Mouse (Mus musculus) neural tube, embryonic 12.5 days (tissue): ENCODE measurements at regions not wholly inside any gene's neighbourhood (a gene's known extent, or its start where the extent isn't known, plus 50 kb on each side); places are given as distances from the start of the nearest gene placed in this dataset.

ENCODE experiments used
- ATAC-seq: fragments of 200-750 bp; cut with Nextera tagmentation; 2 replicates; pipeline ENCODE4 v1.8.0; 2017; ENCODE audit warnings: low read depth, mild to moderate bottlenecking, moderate TSS enrichment, moderate library complexity; ENCODE audit not compliant: low FRiP score
- H3K27ac ChIP-seq: fragments of 300-500 bp; sonication (generic); 2 replicates; pipeline ENCODE4 v1.5.1; 2016
- H3K27me3 ChIP-seq: fragments of 300-500 bp; sonication (generic); replicated peaks from 2 replicates; pipeline ENCODE4 v1.6.1; 2016; ENCODE audit warnings: mild to moderate bottlenecking
- H3K36me3 ChIP-seq: fragments of 300-500 bp; sonication (generic); 2 replicates; pipeline ENCODE4 v1.6.1; 2016; ENCODE audit warnings: mild to moderate bottlenecking
- H3K4me1 ChIP-seq: fragments of 300-500 bp; sonication (generic); 2 replicates; pipeline ENCODE4 v1.6.1; 2016
- H3K4me2 ChIP-seq: fragments of 300-500 bp; sonication (generic); replicated peaks from 2 replicates; pipeline ENCODE4 v1.6.1; 2016; ENCODE audit warnings: mild to moderate bottlenecking
- H3K4me3 ChIP-seq: fragments of 300-500 bp; sonication (generic); 2 replicates; pipeline ENCODE4 v1.5.1; 2016
- H3K9ac ChIP-seq: fragments of 300-500 bp; sonication (generic); 2 replicates; pipeline ENCODE4 v1.6.1; 2016; ENCODE audit warnings: mild to moderate bottlenecking
- H3K9me3 ChIP-seq: fragments of 300-500 bp; sonication (generic); 2 replicates; pipeline ENCODE4 v1.6.1; 2016; ENCODE audit warnings: mild to moderate bottlenecking
- WGBS: fragments of 180-500 bp; shearing (Covaris S2); methylation state at CpG from one replicate; pipeline ENCODE4 v1.1.7; 2016; 5-methylcytosine and 5-hydroxymethylcytosine counted together

GRCm38 (mm10) chr6:16171871-16172270, 451.4 kb downstream of the Mdfic start:
- no peaks in the 10 kb centered on the region for H3K36me3 ChIP-seq
- no peak overlapping the region for H3K4me3 ChIP-seq
- no peaks in the 10 kb centered on the region for H3K27me3 ChIP-seq
- WGBS: 95% methylated on average over 3 of the region's 3 CpGs
- ATAC-seq: no peak
- H3K4me2 ChIP-seq: no peak overlapping the region
- H3K4me1 ChIP-seq: no peaks in the 10 kb centered on the region
- H3K9ac ChIP-seq: no peak overlapping the region
- no peak overlapping the region for H3K27ac ChIP-seq
- H3K9me3 ChIP-seq: no peaks in the 10 kb centered on the region

- no peak for ATAC-seq
- Histone ChIP-seq H3K4me2 (no peak overlapping the region), H3K9me3 (no peaks in the 10 kb centered on the region), H3K27me3 (no peaks in the 10 kb centered on the region), H3K9ac (no peak overlapping the region), H3K4me3 (no peak overlapping the region), H3K27ac (no peak overlapping the region), H3K4me1 (no peaks in the 10 kb centered on the region), H3K36me3 (no peaks in the 10 kb centered on the region)
- WGBS: 61% methylated on average over 5 of the region's 5 CpGs
Measured at GRCm38 (mm10) chr6:16177313-16177712, 456.9 kb downstream of the Mdfic start.

GRCm38 (mm10) chr6:16187983-16188550, 467.6 kb downstream of the Mdfic start:
- Histone ChIP-seq H3K4me1 (no peaks in the 10 kb centered on the region), H3K9me3 (no peaks in the 10 kb centered on the region), H3K27me3 (no peaks in the 10 kb centered on the region), H3K27ac (no peak overlapping the region), H3K36me3 (no peaks in the 10 kb centered on the region), H3K4me2 (no peak overlapping the region), H3K4me3 (no peak overlapping the region), H3K9ac (no peak overlapping the region)
- ATAC-seq: no peak
- WGBS: 66% methylated on average over 4 of the region's 4 CpGs

- H3K27ac ChIP-seq: no peak overlapping the region
- H3K9me3 ChIP-seq: no peaks in the 10 kb centered on the region
- H3K4me2 ChIP-seq: no peak overlapping the region; the same call in 1 of the 2 replicates
- H3K4me3 ChIP-seq: no peak overlapping the region
- 16% methylated on average over 5 of the region's 5 CpGs for WGBS
- H3K9ac ChIP-seq: no peak overlapping the region
- peaks cover 2% of the 10 kb centered on the region; the same call in 1 of the 2 replicates for H3K4me1 ChIP-seq
- H3K27me3 ChIP-seq: 0 out of 2 replicates have a peak, but pooled peaks cover 3% of the 10 kb centered on the region
- ATAC-seq: peak; percentile 92
- H3K36me3 ChIP-seq: no peaks in the 10 kb centered on the region
Measured at GRCm38 (mm10) chr6:16212975-16213374, 492.5 kb downstream of the Mdfic start.

- H3K27me3 ChIP-seq: 0 out of 2 replicates have a peak, but pooled peaks cover 3% of the 10 kb centered on the region
- 32% methylated on average over 4 of the region's 4 CpGs for WGBS
- H3K4me2 ChIP-seq: no peak overlapping the region
- H3K27ac ChIP-seq: no peak overlapping the region
- ATAC-seq: peak; percentile 71; the same call in 1 of the 2 replicates
- H3K4me1 ChIP-seq: peaks cover 2% of the 10 kb centered on the region; the same call in 1 of the 2 replicates
- H3K36me3 ChIP-seq: no peaks in the 10 kb centered on the region
- H3K4me3 ChIP-seq: no peak overlapping the region
- H3K9me3 ChIP-seq: no peaks in the 10 kb centered on the region
- no peak overlapping the region for H3K9ac ChIP-seq
Measured at GRCm38 (mm10) chr6:16213635-16214034, 493.2 kb downstream of the Mdfic start.

GRCm38 (mm10) chr6:16221002-16221627, 500.7 kb downstream of the Mdfic start:
- Histone ChIP-seq H3K9ac (no peak overlapping the region), H3K27ac (no peak overlapping the region), H3K27me3 (no peaks in the 10 kb centered on the region), H3K9me3 (no peaks in the 10 kb centered on the region), H3K4me3 (no peak overlapping the region), H3K36me3 (no peaks in the 10 kb centered on the region), H3K4me1 (no peaks in the 10 kb centered on the region), H3K4me2 (no peak overlapping the region)
- WGBS: 49% methylated on average over 3 of the region's 3 CpGs
- no peak for ATAC-seq
